Mouse (Mus musculus) R1 (cell line): ENCODE results near the gene Snx9.
A peak's percentile ranks its signal among the peaks of the same experiment; 100 is the strongest.

Source experiments
- DNase-seq: peaks from one replicate; pipeline ENCODE4 v3.0.0-alpha.2; 2018; ENCODE audit warnings: low read depth, low spot score

Snx9 gene

GRCm38 (mm10) chr17:5965084-5965781, 124.1 kb downstream of the Snx9 start:
- no peak for DNase-seq

- no peak for DNase-seq
Measured at GRCm38 (mm10) chr17:5966706-5967105, 125.6 kb downstream of the Snx9 start.

GRCm38 (mm10) chr17:5968562-5968961, 127.4 kb downstream of the Snx9 start:
- peak; percentile 73 for DNase-seq

- DNase-seq = no peak
Measured at GRCm38 (mm10) chr17:5969246-5969645, 128.1 kb downstream of the Snx9 start.

- DNase-seq = no peak
Measured at GRCm38 (mm10) chr17:5970298-5970821, 129.2 kb downstream of the Snx9 start.

- DNase-seq = peak; percentile 27
Measured at GRCm38 (mm10) chr17:5973536-5973935, 132.4 kb downstream of the Snx9 start.

GRCm38 (mm10) chr17:5975099-5975977, 134.2 kb downstream of the Snx9 start:
- DNase-seq = peak; percentile 41

GRCm38 (mm10) chr17:5976221-5977055, 135.3 kb downstream of the Snx9 start:
- no peak for DNase-seq

- peak; percentile 57 for DNase-seq
Measured at GRCm38 (mm10) chr17:5977056-5977920, 136.2 kb downstream of the Snx9 start.

- peak; percentile 87 for DNase-seq
Measured at GRCm38 (mm10) chr17:5977921-5978504, 136.9 kb downstream of the Snx9 start.

- no peak for DNase-seq
Measured at GRCm38 (mm10) chr17:5978505-5979077, 137.5 kb downstream of the Snx9 start.

GRCm38 (mm10) chr17:5980860-5981259, 139.7 kb downstream of the Snx9 start:
- peak; percentile 45 for DNase-seq
